Mouse (Mus musculus): ENCODE data around the gene Napa. TPM values are rescaled to one million over a fixed set of nuclear protein-coding genes. Genes with fewer than 3 reads are reported as not detected.

Napa gene
- polyA plus RNA-seq, 1 experiment from 2014 or later: 209 TPM

GRCm38 (mm10) chr7:16120262-16120600 lies 22.0 kb downstream of the Napa start:
- Histone ChIP-seq H3K4me2 (ENCODE audit: low read length) (peak overlapping the region; percentile 59), H3K4me3 (replicated peaks; ENCODE audit: low read depth, low read length) (peak overlapping the region; percentile 67), H3K36me3 (ENCODE audit: control insufficient read depth, insufficient read depth, low read length) (peaks cover 36% of the 10 kb centered on the region), H3K9me3 (ENCODE audit: control insufficient read depth, low read length) (no peaks in the 10 kb centered on the region), H3K27ac (replicated peaks; ENCODE audit: low read depth, low read length) (peak overlapping the region; percentile 95), H3K9ac (replicated peaks; ENCODE audit: low read length) (peak overlapping the region; percentile 79), H3K4me1 (ENCODE audit: control insufficient read depth, insufficient read depth, low read length) (peaks cover 6% of the 10 kb centered on the region), H3K27me3 (ENCODE audit: control insufficient read depth, insufficient read depth, low read length) (no peaks in the 10 kb centered on the region)
- DNase-seq: no peak
- ATAC-seq (ENCODE audit: low FRiP score, low TSS enrichment): no peak; the same call in 1 of the 2 replicates
- 51% methylated on average over 9 of the region's 9 CpGs for WGBS

- Histone ChIP-seq H3K27ac (replicated peaks; ENCODE audit: low read depth, low read length) (no peak overlapping the region), H3K4me3 (replicated peaks; ENCODE audit: low read depth, low read length) (no peak overlapping the region), H3K4me1 (ENCODE audit: control insufficient read depth, insufficient read depth, low read length) (peaks cover 12% of the 10 kb centered on the region), H3K9ac (replicated peaks; ENCODE audit: low read length) (no peak overlapping the region), H3K36me3 (ENCODE audit: control insufficient read depth, insufficient read depth, low read length) (peaks cover 11% of the 10 kb centered on the region; the same call in 1 of the 2 replicates), H3K9me3 (ENCODE audit: control insufficient read depth, low read length) (no peaks in the 10 kb centered on the region), H3K4me2 (ENCODE audit: low read length) (no peak overlapping the region), H3K27me3 (ENCODE audit: control insufficient read depth, insufficient read depth, low read length) (no peaks in the 10 kb centered on the region)
- no peak for ATAC-seq (ENCODE audit: low FRiP score, low TSS enrichment)
- no peak for DNase-seq
- WGBS: 84% methylated on average over 9 of the region's 9 CpGs
These were observed 27.6 kb downstream of the Napa start for GRCm38 (mm10) chr7:16125829-16126228.

- no peak for ATAC-seq (ENCODE audit: low FRiP score, low TSS enrichment)
- peaks cover 30% of the 10 kb centered on the region for H3K4me1 ChIP-seq (ENCODE audit: control insufficient read depth, insufficient read depth, low read length)
- H3K27me3 ChIP-seq (ENCODE audit: control insufficient read depth, insufficient read depth, low read length): no peaks in the 10 kb centered on the region
- no peak for DNase-seq
- peaks cover 8% of the 10 kb centered on the region; the same call in 1 of the 2 replicates for H3K36me3 ChIP-seq (ENCODE audit: control insufficient read depth, insufficient read depth, low read length)
- no peaks in the 10 kb centered on the region for H3K9me3 ChIP-seq (ENCODE audit: control insufficient read depth, low read length)
- WGBS: 89% methylated on average over 6 of the region's 6 CpGs
- no peak overlapping the region for H3K9ac ChIP-seq (replicated peaks; ENCODE audit: low read length)
- no peak overlapping the region for H3K27ac ChIP-seq (replicated peaks; ENCODE audit: low read depth, low read length)
- H3K4me2 ChIP-seq (ENCODE audit: low read length): no peak overlapping the region
- H3K4me3 ChIP-seq (replicated peaks; ENCODE audit: low read depth, low read length): no peak overlapping the region
These were observed 30.1 kb downstream of the Napa start for GRCm38 (mm10) chr7:16128344-16128743.

GRCm38 (mm10) chr7:16128899-16129298 lies 30.6 kb downstream of the Napa start:
- peaks cover 36% of the 10 kb centered on the region for H3K4me1 ChIP-seq (ENCODE audit: control insufficient read depth, insufficient read depth, low read length)
- H3K27me3 ChIP-seq (ENCODE audit: control insufficient read depth, insufficient read depth, low read length): no peaks in the 10 kb centered on the region
- no peak for DNase-seq
- peak overlapping the region; percentile 74; the same call in 1 of the 2 replicates for H3K9ac ChIP-seq (replicated peaks; ENCODE audit: low read length)
- H3K4me3 ChIP-seq (replicated peaks; ENCODE audit: low read depth, low read length): peak overlapping the region; percentile 58; the same call in 1 of the 2 replicates
- no peaks in the 10 kb centered on the region for H3K9me3 ChIP-seq (ENCODE audit: control insufficient read depth, low read length)
- ATAC-seq (ENCODE audit: low FRiP score, low TSS enrichment): no peak
- 62% methylated on average over 5 of the region's 5 CpGs for WGBS
- H3K36me3 ChIP-seq (ENCODE audit: control insufficient read depth, insufficient read depth, low read length): 0 out of 2 replicates have a peak, but pooled peaks cover 5% of the 10 kb centered on the region
- peak overlapping the region; percentile 73 for H3K4me2 ChIP-seq (ENCODE audit: low read length)
- peak overlapping the region; percentile 78 for H3K27ac ChIP-seq (replicated peaks; ENCODE audit: low read depth, low read length)

- Histone ChIP-seq H3K4me2 (ENCODE audit: low read length) (peak within 1 kb of the TSS; percentile 73), H3K4me1 (ENCODE audit: control insufficient read depth, insufficient read depth, low read length) (peaks cover 41% of the 10 kb centered on the region), H3K27me3 (ENCODE audit: control insufficient read depth, insufficient read depth, low read length) (no peaks in the 10 kb centered on the region), H3K27ac (replicated peaks; ENCODE audit: low read depth, low read length) (peak within 1 kb of the TSS; percentile 78), H3K36me3 (ENCODE audit: control insufficient read depth, insufficient read depth, low read length) (0 out of 2 replicates have a peak, but pooled peaks cover 5% of the 10 kb centered on the region), H3K9me3 (ENCODE audit: control insufficient read depth, low read length) (no peaks in the 10 kb centered on the region), H3K9ac (replicated peaks; ENCODE audit: low read length) (peak within 1 kb of the TSS; percentile 74), H3K4me3 (replicated peaks; ENCODE audit: low read depth, low read length) (peak within 1 kb of the TSS; percentile 58)
- peak; percentile 88 for DNase-seq
- ATAC-seq (ENCODE audit: low FRiP score, low TSS enrichment): peak; percentile 81
- 2% methylated on average over 12 of the region's 12 CpGs for WGBS
These were observed 31.2 kb downstream of the Napa start, which contains the start of gene Slc8a2 for GRCm38 (mm10) chr7:16129421-16129845. Gene Slc8a2 (plus strand): TSS chr7:16129826.

- H3K27me3 ChIP-seq (ENCODE audit: control insufficient read depth, insufficient read depth, low read length): no peaks in the 10 kb centered on the region
- peak overlapping the region; percentile 73 for H3K4me2 ChIP-seq (ENCODE audit: low read length)
- H3K9ac ChIP-seq (replicated peaks; ENCODE audit: low read length): peak overlapping the region; percentile 74
- H3K9me3 ChIP-seq (ENCODE audit: control insufficient read depth, low read length): no peaks in the 10 kb centered on the region
- H3K36me3 ChIP-seq (ENCODE audit: control insufficient read depth, insufficient read depth, low read length): 0 out of 2 replicates have a peak, but pooled peaks cover 2% of the 10 kb centered on the region
- peak overlapping the region; percentile 78 for H3K27ac ChIP-seq (replicated peaks; ENCODE audit: low read depth, low read length)
- under 1% methylated on average over 38 of the region's 38 CpGs for WGBS
- H3K4me3 ChIP-seq (replicated peaks; ENCODE audit: low read depth, low read length): peak overlapping the region; percentile 58
- peak; percentile 83 for ATAC-seq (ENCODE audit: low FRiP score, low TSS enrichment)
- peak; percentile 90 for DNase-seq
- H3K4me1 ChIP-seq (ENCODE audit: control insufficient read depth, insufficient read depth, low read length): peaks cover 46% of the 10 kb centered on the region
These were observed 31.8 kb downstream of the Napa start for GRCm38 (mm10) chr7:16129846-16130691.

GRCm38 (mm10) chr7:16130956-16131634 lies 32.8 kb downstream of the Napa start:
- ATAC-seq (ENCODE audit: low FRiP score, low TSS enrichment) (no peak), DNase-seq (peak; percentile 26)
- H3K36me3 ChIP-seq (ENCODE audit: control insufficient read depth, insufficient read depth, low read length): no peaks in the 10 kb centered on the region
- H3K27ac ChIP-seq (replicated peaks; ENCODE audit: low read depth, low read length): peak overlapping the region; percentile 46
- H3K9me3 ChIP-seq (ENCODE audit: control insufficient read depth, low read length): no peaks in the 10 kb centered on the region
- peak overlapping the region; percentile 74 for H3K9ac ChIP-seq (replicated peaks; ENCODE audit: low read length)
- H3K4me3 ChIP-seq (replicated peaks; ENCODE audit: low read depth, low read length): peak overlapping the region; percentile 58
- 38% methylated on average over 13 of the region's 13 CpGs for WGBS
- peak overlapping the region; percentile 73 for H3K4me2 ChIP-seq (ENCODE audit: low read length)
- peaks cover 50% of the 10 kb centered on the region for H3K4me1 ChIP-seq (ENCODE audit: control insufficient read depth, insufficient read depth, low read length)
- no peaks in the 10 kb centered on the region for H3K27me3 ChIP-seq (ENCODE audit: control insufficient read depth, insufficient read depth, low read length)

- H3K27me3 ChIP-seq (ENCODE audit: control insufficient read depth, insufficient read depth, low read length): no peaks in the 10 kb centered on the region
- no peak overlapping the region for H3K9ac ChIP-seq (replicated peaks; ENCODE audit: low read length)
- peak; percentile 39 for DNase-seq
- WGBS: 16% methylated on average over 7 of the region's 7 CpGs
- 0 out of 2 replicates have a peak overlapping the region, but pooled peaks have one; percentile 57 for H3K27ac ChIP-seq (replicated peaks; ENCODE audit: low read depth, low read length)
- peak overlapping the region; percentile 73 for H3K4me2 ChIP-seq (ENCODE audit: low read length)
- no peaks in the 10 kb centered on the region for H3K36me3 ChIP-seq (ENCODE audit: control insufficient read depth, insufficient read depth, low read length)
- peaks cover 53% of the 10 kb centered on the region for H3K4me1 ChIP-seq (ENCODE audit: control insufficient read depth, insufficient read depth, low read length)
- H3K4me3 ChIP-seq (replicated peaks; ENCODE audit: low read depth, low read length): peak overlapping the region; percentile 58; the same call in 1 of the 2 replicates
- H3K9me3 ChIP-seq (ENCODE audit: control insufficient read depth, low read length): no peaks in the 10 kb centered on the region
- ATAC-seq (ENCODE audit: low FRiP score, low TSS enrichment): no peak
These were observed 33.9 kb downstream of the Napa start for GRCm38 (mm10) chr7:16132161-16132581.
